Mouse (Mus musculus) cerebellum, adult 2 months (tissue): ENCODE measurements around the gene Fam122a.
A peak's percentile ranks its signal among the peaks of the same experiment; 100 is the strongest.

ENCODE experiments used
- CTCF ChIP-seq: fragments of 200-500 bp; IDR thresholded peaks from 2 replicates; pipeline ENCODE4 v1.5.1; 2011; ENCODE audit warnings: low read depth, mild to moderate bottlenecking, control low read depth, low read length, moderate library complexity, borderline replicate concordance; ENCODE audit not compliant: insufficient read depth
- POLR2A ChIP-seq: fragments of 200-500 bp; IDR thresholded peaks from 2 replicates; pipeline ENCODE4 v1.6.1; 2011; ENCODE audit warnings: low read length, control low read depth, borderline replicate concordance; ENCODE audit not compliant: insufficient read depth

GRCm38 (mm10) chr19:24476929-24477882 is at the start of gene Fam122a:
- TF ChIP-seq POLR2A (peak; percentile 68; the same call in 1 of the 2 replicates), CTCF (no peak)
